Mouse (Mus musculus): ENCODE measurements around the gene Tgif2.

DNA sequence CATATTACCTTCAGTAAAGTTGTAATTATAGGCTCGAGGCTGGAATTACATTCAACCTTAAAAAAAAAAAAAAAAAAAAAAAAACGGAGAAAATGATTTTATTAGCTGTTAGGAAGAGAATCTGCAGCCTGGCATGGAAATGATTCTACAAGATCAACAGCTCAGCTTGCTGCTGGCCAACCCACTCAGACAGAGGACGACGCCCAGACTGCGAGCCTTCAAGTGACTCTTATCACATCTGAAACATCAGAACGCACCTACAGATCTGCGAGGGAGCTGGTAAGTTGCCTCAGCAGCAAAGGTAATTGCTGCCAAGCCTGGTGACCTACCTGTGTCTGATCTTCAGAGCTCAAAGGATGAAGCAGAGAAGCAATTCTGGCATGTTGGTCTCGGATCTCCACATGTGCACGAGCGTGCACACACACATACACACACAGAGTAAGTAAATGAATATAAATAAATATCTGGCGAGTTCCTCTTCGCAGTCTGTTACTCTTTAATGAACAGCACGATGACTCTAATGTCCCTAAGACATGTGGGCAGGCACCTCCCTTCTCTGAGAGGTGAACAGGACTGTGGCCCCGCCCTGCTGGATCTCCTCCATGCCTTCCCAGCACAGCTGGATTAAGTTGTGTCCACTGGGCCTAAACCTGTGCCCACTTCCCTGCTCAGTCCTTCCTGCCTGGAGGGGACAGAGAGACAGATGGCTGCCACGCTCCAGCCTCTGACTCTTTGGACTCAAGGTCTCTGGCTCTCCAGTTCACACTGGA lies 54.9 kb downstream of the Tgif2 start:
- TF ChIP-seq CTCF (IDR thresholded peaks at IDR 0.05; ENCODE audit: low read depth) (no peak), EP300 (optimal IDR thresholded peaks at IDR 0.05) (no peak)

Data from stomach, postnatal 0 days (tissue).